Mouse (Mus musculus): ENCODE data around the gene Traf5. TPM values are rescaled to one million over a fixed set of nuclear protein-coding genes. Genes with fewer than 3 reads are reported as not detected.

The Traf5 gene
- polyA plus RNA-seq, 1 experiment from 2014 or later = 3.3 TPM

DNA sequence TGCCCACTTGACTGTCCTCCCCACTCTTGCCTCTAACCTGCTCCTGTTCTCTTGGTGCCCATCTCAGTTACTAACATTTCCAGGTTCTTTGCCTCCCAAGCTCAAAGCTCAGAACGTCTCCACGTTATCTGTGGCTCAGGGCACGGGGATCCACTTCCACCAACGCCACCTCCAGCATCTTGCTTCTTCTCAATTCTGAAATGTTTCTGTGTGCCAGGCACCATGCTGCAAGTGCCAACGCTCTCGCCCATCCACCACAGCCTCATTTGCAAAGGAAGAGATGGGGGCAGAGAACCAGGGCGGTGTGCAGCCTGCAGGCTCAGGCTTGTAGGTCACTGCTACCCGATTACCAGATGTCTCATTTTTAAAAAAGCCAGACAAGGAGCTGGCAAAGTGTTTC lies 39.9 kb downstream of the Traf5 start:
- no peaks in the 10 kb centered on the region for H3K36me3 ChIP-seq
- H3K4me1 ChIP-seq (replicated peaks) = no peaks in the 10 kb centered on the region
- no peak for ATAC-seq (ENCODE audit: low FRiP score, low read depth)
- no peaks in the 10 kb centered on the region for H3K27me3 ChIP-seq
- H3K9me3 ChIP-seq = no peaks in the 10 kb centered on the region
- H3K4me2 ChIP-seq = no peak overlapping the region
- no peak overlapping the region for H3K9ac ChIP-seq
- 95% methylated on average over 8 of the region's 8 CpGs for WGBS
- no peak overlapping the region for H3K27ac ChIP-seq (replicated peaks)
- H3K4me3 ChIP-seq = no peak overlapping the region

DNA sequence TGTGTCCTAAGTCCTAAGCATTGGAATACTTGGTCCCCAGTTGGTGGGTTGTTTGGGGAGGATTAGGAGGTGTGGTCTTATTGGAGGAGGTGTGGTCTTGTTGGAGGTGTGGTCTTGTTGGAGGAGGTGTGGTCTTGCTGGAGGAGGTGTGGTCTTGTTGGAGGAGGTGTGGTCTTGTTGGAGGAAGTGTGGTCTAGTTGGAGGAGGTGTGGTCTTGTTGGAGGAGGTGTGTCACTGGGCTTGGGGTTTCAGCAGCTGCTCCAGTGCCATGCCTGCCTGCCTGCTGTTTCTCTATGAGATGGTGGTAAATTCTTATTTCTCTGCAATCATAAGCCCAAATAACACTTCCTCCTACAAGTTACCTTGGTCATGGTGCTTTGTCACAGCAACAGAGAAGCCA lies 93.3 kb downstream of the Traf5 start:
- no peaks in the 10 kb centered on the region for H3K27me3 ChIP-seq
- no peak overlapping the region for H3K4me3 ChIP-seq
- ATAC-seq (ENCODE audit: low FRiP score, low read depth) = no peak
- H3K9ac ChIP-seq = no peak overlapping the region
- no peaks in the 10 kb centered on the region for H3K9me3 ChIP-seq
- no peaks in the 10 kb centered on the region for H3K4me1 ChIP-seq (replicated peaks)
- H3K27ac ChIP-seq (replicated peaks) = no peak overlapping the region
- H3K4me2 ChIP-seq = no peak overlapping the region
- H3K36me3 ChIP-seq = no peaks in the 10 kb centered on the region

- WGBS = 90% methylated on average over 8 of the region's 8 CpGs
- H3K27ac ChIP-seq (replicated peaks) = no peak overlapping the region
- no peak for ATAC-seq (ENCODE audit: low FRiP score, low read depth)
- no peaks in the 10 kb centered on the region for H3K4me1 ChIP-seq (replicated peaks)
- no peaks in the 10 kb centered on the region for H3K27me3 ChIP-seq
- no peak overlapping the region for H3K4me3 ChIP-seq
- no peaks in the 10 kb centered on the region for H3K36me3 ChIP-seq
- H3K4me2 ChIP-seq = no peak overlapping the region
- no peaks in the 10 kb centered on the region for H3K9me3 ChIP-seq
- H3K9ac ChIP-seq = no peak overlapping the region
These were observed 95.7 kb downstream of the Traf5 start for GRCm38 (mm10) chr1:191996621-191997185.

DNA sequence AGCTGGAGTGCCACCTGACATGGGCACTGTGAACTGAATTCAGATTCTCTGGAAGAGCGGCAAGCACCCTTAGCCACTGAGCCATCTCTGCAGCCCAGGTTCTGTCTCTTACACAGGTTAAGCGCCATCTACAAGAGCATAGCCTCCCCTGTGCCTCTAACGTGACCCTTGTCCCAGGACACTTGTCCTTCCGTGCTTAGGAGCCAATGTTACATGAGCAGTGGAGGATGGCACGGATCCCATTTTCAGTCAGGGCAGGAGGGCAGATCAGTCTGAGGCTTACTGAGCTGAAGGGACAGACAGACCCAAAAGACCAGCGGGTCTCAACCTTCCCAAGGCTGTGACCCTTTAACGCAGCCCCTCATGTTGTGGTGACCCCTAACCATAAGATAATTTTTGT lies 96.4 kb downstream of the Traf5 start:
- WGBS = 91% methylated on average over 7 of the region's 7 CpGs
- H3K4me2 ChIP-seq = no peak overlapping the region
- H3K9ac ChIP-seq = no peak overlapping the region
- H3K36me3 ChIP-seq = no peaks in the 10 kb centered on the region
- H3K4me3 ChIP-seq = no peak overlapping the region
- no peaks in the 10 kb centered on the region for H3K27me3 ChIP-seq
- H3K27ac ChIP-seq (replicated peaks) = no peak overlapping the region
- no peak for ATAC-seq (ENCODE audit: low FRiP score, low read depth)
- H3K4me1 ChIP-seq (replicated peaks) = no peaks in the 10 kb centered on the region
- no peaks in the 10 kb centered on the region for H3K9me3 ChIP-seq

DNA sequence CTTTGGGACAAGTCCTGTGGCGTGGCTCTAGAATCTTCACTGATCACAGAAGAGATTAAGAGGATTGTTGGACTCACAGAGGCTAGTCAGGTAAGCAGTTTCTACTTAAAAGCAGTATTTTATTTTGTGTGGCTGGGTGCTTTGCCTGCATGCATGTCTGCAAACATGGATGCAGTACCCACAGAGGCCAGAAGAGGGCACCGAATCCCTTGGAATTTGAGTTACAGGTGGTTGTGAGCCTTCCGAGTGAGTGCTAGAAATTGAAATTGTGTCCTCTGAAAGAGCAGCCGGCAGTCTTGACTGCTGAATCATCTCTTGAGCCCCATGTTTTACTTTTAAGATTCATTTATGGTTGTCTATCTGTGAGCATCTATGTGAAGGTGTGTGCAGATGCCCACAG lies 96.9 kb downstream of the Traf5 start:
- no peak overlapping the region for H3K27ac ChIP-seq (replicated peaks)
- no peak overlapping the region for H3K4me2 ChIP-seq
- no peak overlapping the region for H3K9ac ChIP-seq
- no peak for ATAC-seq (ENCODE audit: low FRiP score, low read depth)
- no peaks in the 10 kb centered on the region for H3K4me1 ChIP-seq (replicated peaks)
- H3K4me3 ChIP-seq = no peak overlapping the region
- no peaks in the 10 kb centered on the region for H3K36me3 ChIP-seq
- WGBS = 62% methylated on average over 4 of the region's 4 CpGs
- H3K27me3 ChIP-seq = no peaks in the 10 kb centered on the region
- H3K9me3 ChIP-seq = no peaks in the 10 kb centered on the region

DNA sequence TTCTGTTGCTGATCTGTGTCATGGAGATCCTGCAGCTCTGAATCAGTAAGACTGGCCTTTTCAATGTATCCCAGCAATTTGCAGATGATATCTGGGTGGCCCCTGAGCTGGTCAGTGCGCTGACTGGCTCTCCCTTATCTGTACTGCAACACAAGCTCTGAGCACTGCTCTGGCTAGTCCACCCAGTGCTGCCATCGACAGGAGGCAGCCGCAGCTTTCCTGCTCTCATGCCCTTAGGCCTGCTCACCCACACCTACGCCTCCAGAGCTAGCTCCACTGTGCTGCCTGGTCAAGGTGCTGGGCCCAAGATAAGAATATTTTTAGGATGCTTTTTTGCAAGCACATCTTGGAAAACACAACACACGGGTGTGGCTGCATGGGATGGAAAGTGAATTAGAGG lies 97.9 kb downstream of the Traf5 start:
- Histone ChIP-seq H3K36me3 (no peaks in the 10 kb centered on the region), H3K9ac (no peak overlapping the region), H3K4me2 (no peak overlapping the region), H3K27ac (replicated peaks) (no peak overlapping the region), H3K9me3 (no peaks in the 10 kb centered on the region), H3K4me1 (replicated peaks) (peaks cover under 1% of the 10 kb centered on the region; the same call in 1 of the 2 replicates), H3K27me3 (no peaks in the 10 kb centered on the region), H3K4me3 (no peak overlapping the region)
- ATAC-seq (ENCODE audit: low FRiP score, low read depth) = no peak
- WGBS = 81% methylated on average over 5 of the region's 5 CpGs

DNA sequence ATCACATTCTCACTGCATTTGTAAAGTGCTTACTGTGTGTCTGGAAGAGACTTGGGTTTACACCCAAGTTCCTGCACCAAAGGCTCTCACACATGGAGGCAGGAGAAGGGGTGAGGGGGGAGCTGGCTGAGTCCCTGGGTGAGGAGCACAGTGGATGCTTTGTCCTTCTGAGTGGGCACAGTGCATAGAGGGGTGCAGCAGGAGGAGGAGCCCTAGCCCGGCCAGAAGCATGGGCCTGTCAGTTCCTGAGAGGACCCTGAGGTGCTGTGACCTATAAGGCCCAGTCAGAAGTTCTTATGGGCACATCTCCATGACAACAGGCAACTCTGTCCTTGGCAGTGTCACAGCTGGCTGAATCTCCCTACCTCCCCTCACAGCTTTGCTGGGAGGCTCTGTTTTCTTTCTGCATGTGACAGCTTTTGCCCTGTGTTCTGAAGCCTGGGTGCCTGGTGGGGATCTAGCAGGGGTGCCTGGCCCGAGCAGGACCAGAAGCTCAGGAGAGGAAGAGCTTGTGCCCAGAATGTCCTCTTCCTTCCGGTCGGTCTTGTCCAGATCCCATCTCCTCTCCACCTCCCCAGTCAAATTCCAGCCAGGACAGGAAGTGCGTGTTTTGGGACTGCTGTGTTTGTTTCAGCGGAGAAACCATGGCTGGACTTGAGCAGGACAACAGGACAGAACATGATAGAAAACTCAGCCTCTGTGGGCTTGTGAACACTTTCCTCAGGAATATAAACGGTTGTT lies 100.1 kb downstream of the Traf5 start:
- H3K27me3 ChIP-seq = no peaks in the 10 kb centered on the region
- peaks cover 3% of the 10 kb centered on the region; the same call in 1 of the 2 replicates for H3K4me1 ChIP-seq (replicated peaks)
- no peaks in the 10 kb centered on the region for H3K36me3 ChIP-seq
- H3K4me3 ChIP-seq = no peak overlapping the region
- H3K4me2 ChIP-seq = no peak overlapping the region
- no peak for ATAC-seq (ENCODE audit: low FRiP score, low read depth)
- H3K9me3 ChIP-seq = no peaks in the 10 kb centered on the region
- no peak overlapping the region for H3K9ac ChIP-seq
- peak overlapping the region; percentile 7; the same call in 1 of the 2 replicates for H3K27ac ChIP-seq (replicated peaks)
- 74% methylated on average over 7 of the region's 7 CpGs for WGBS

GRCm38 (mm10) chr1:191989994-191990393 lies 102.4 kb downstream of the Traf5 start:
- under 1% methylated on average over 22 of the region's 22 CpGs for WGBS
- H3K27me3 ChIP-seq = no peaks in the 10 kb centered on the region
- no peaks in the 10 kb centered on the region for H3K9me3 ChIP-seq
- H3K36me3 ChIP-seq = no peaks in the 10 kb centered on the region
- H3K4me1 ChIP-seq (replicated peaks) = peaks cover 3% of the 10 kb centered on the region; the same call in 1 of the 2 replicates
- H3K9ac ChIP-seq = peak overlapping the region; percentile 69
- peak; percentile 98 for ATAC-seq (ENCODE audit: low FRiP score, low read depth)
- peak overlapping the region; percentile 59 for H3K4me2 ChIP-seq
- H3K27ac ChIP-seq (replicated peaks) = peak overlapping the region; percentile 89
- peak overlapping the region; percentile 63 for H3K4me3 ChIP-seq

GRCm38 (mm10) chr1:191989060-191989459 lies 103.3 kb downstream of the Traf5 start:
- peak overlapping the region; percentile 63; the same call in 1 of the 2 replicates for H3K4me3 ChIP-seq
- H3K4me2 ChIP-seq = peak overlapping the region; percentile 59
- H3K27me3 ChIP-seq = no peaks in the 10 kb centered on the region
- WGBS = 93% methylated on average over 5 of the region's 5 CpGs
- H3K9me3 ChIP-seq = no peaks in the 10 kb centered on the region
- ATAC-seq (ENCODE audit: low FRiP score, low read depth) = no peak
- H3K36me3 ChIP-seq = no peaks in the 10 kb centered on the region
- H3K9ac ChIP-seq = no peak overlapping the region
- peaks cover 3% of the 10 kb centered on the region; the same call in 1 of the 2 replicates for H3K4me1 ChIP-seq (replicated peaks)
- no peak overlapping the region for H3K27ac ChIP-seq (replicated peaks)

DNA sequence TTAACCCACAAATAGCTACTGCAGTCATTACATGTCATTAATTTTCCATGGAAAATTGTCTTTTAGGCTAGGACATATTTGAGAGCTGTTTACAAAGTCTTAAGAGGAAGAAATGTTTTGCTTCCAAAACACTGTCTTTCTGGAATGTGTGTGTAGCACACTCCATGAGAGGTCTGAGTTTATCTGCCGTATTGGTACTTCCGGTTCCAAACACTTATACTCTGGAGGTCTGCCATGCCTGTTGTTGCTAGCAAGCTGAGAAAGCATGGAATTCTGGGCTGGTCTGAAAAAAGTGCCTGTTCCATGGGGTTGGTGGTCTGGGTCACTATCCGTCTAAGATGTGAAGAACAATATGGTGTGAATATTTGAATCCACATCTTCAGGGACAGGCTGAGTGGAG lies 103.7 kb downstream of the Traf5 start:
- Histone ChIP-seq H3K9me3 (no peaks in the 10 kb centered on the region), H3K9ac (no peak overlapping the region), H3K4me1 (replicated peaks) (peaks cover 3% of the 10 kb centered on the region; the same call in 1 of the 2 replicates), H3K27ac (replicated peaks) (no peak overlapping the region), H3K4me3 (no peak overlapping the region), H3K27me3 (no peaks in the 10 kb centered on the region), H3K36me3 (no peaks in the 10 kb centered on the region), H3K4me2 (no peak overlapping the region)
- no peak for ATAC-seq (ENCODE audit: low FRiP score, low read depth)
- 89% methylated on average over 3 of the region's 3 CpGs for WGBS

DNA sequence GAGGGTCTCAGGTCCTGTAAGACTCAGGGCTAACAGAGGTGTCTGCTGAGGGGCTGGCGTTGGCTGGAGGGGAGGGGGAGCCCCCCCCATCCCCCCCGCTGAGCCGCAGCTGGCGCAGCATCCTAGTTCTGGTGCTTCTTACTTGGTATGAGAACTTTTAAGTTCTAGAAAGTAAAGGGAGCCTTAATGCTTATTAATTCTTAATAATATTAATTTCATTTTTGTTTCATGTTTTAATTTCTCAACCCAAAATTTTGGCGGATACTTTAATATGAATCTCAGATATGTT lies 104.9 kb downstream of the Traf5 start:
- Histone ChIP-seq H3K9ac (no peak overlapping the region), H3K9me3 (no peaks in the 10 kb centered on the region), H3K4me2 (no peak overlapping the region), H3K27me3 (no peaks in the 10 kb centered on the region), H3K4me3 (no peak overlapping the region), H3K4me1 (replicated peaks) (peaks cover 3% of the 10 kb centered on the region; the same call in 1 of the 2 replicates), H3K27ac (replicated peaks) (no peak overlapping the region), H3K36me3 (no peaks in the 10 kb centered on the region)
- no peak for ATAC-seq (ENCODE audit: low FRiP score, low read depth)
- WGBS = 40% methylated on average over 5 of the region's 5 CpGs

DNA sequence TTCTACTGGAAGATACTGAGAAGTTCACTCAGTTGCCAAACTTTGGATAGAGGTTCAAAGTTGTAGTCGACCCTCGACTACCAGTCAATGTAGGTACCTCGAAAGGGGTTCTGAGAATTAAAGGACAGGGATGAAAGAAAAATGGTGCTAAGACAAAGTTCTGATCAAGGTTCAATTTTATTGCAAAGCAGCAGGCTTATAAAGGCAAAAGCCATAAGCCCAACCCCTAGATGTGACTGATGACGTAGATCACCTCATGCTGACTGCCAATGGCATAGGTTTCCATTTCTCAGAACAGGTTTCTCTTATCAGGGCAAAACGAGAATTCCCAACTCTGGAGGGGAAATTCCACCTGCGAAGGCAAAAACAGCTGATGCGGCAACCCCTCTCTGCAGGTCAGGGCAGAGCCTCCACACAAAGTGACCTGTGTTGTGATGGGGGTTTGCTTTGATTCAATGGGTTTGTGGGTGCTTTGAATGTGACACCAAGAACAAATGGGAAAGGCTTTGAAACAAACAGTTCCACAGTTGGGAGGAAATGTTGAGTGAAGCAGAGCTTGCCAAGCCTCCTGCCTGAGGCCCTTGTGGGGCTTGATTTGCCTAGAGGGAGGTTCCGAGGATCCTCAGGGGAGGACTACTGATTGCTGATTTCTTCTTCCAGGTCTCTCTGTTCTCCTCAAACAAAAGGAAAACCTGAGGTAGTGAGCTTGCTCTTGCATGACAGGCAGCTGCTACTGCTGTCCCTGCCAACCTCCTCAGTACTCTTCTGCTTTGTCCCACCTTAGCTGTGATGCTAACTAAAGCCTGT lies 105.5 kb downstream of the Traf5 start:
- H3K27ac ChIP-seq (replicated peaks) = no peak overlapping the region
- no peak overlapping the region for H3K9ac ChIP-seq
- no peaks in the 10 kb centered on the region for H3K9me3 ChIP-seq
- H3K4me3 ChIP-seq = no peak overlapping the region
- H3K4me2 ChIP-seq = no peak overlapping the region
- peaks cover 3% of the 10 kb centered on the region; the same call in 1 of the 2 replicates for H3K4me1 ChIP-seq (replicated peaks)
- ATAC-seq (ENCODE audit: low FRiP score, low read depth) = no peak
- no peaks in the 10 kb centered on the region for H3K27me3 ChIP-seq
- WGBS = 79% methylated on average over 8 of the region's 8 CpGs
- H3K36me3 ChIP-seq = no peaks in the 10 kb centered on the region
